Mouse (Mus musculus): ENCODE results near the gene Emg1. TPM values are rescaled to one million over a fixed set of nuclear protein-coding genes. Genes with fewer than 3 reads are reported as not detected.
A peak's percentile ranks its signal among the peaks of the same experiment; 100 is the strongest.

The Emg1 gene
- 100 to 1,000 TPM in 1 of 2 experiments, 10 to 100 TPM in 1; 99.3 to 101 TPM for total RNA-seq (2021)
- long read RNA-seq, experiment 1, full-length matches to known transcripts = 62 of 75 reads
- long read RNA-seq, experiment 1, partial matches to known transcripts = 5 of 75 reads
- long read RNA-seq, experiment 1, other reads (novel, unspliced or antisense) = 8 of 75 reads
- long read RNA-seq, experiment 2, full-length matches to known transcripts = 70 of 86 reads
- long read RNA-seq, experiment 2, partial matches to known transcripts = 5 of 86 reads
- long read RNA-seq, experiment 2, other reads (novel, unspliced or antisense) = 11 of 86 reads

GRCm38 (mm10) chr6:124711824-124712782 lies at the start of gene Emg1, which contains the start of gene Phb2:
Gene Emg1 (minus strand): TSS chr6:124712178.
Gene Phb2 (plus strand): TSS chr6:124712336.
- peak; percentile 94 to 97 for DNase-seq (ENCODE audit: low spot score in 2 of 2)

DNA sequence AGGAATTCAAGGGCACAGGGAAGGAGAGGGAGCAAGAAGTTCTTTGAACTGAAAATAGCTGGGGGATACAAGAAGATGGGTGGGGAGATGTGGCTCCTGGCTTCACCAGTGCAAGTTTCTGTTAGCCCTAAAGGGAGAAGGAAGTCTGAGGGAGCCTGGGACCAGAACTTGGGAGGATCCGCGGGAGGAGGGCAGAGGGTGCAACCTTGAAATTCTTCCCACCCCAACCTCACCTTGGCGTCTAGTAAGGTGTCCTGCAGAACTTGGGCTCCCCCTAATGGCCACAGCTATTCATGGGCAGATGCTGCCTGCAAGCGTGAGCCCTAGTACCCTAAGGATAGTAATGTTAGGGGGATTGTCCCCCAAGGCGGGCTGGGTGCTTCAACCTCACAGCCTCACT lies 47.3 kb upstream of the Emg1 start:
- DNase-seq (ENCODE audit: low spot score in 2 of 2) = peak in 1 of 2 experiments; percentile 73

DNA sequence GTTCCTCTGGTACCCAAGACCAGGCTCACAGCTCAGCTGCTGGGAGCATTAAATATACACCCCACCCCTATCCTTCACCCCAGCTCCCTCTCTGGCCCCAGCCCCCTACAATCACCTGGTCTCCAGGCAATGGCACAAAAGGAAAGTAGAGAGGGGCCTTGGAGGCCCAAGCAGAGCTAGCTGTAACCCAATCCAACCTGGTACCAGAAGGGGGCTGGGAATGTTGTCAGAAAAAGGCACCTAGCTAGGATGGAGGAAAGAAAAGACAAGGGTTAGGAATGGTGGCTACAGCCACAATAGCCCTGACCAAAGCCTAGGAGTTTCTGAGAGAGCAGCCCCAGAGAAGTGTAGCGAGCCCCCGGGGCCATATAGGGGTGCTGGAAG lies 46.9 kb upstream of the Emg1 start:
- DNase-seq (ENCODE audit: low spot score in 2 of 2) = no peak

DNA sequence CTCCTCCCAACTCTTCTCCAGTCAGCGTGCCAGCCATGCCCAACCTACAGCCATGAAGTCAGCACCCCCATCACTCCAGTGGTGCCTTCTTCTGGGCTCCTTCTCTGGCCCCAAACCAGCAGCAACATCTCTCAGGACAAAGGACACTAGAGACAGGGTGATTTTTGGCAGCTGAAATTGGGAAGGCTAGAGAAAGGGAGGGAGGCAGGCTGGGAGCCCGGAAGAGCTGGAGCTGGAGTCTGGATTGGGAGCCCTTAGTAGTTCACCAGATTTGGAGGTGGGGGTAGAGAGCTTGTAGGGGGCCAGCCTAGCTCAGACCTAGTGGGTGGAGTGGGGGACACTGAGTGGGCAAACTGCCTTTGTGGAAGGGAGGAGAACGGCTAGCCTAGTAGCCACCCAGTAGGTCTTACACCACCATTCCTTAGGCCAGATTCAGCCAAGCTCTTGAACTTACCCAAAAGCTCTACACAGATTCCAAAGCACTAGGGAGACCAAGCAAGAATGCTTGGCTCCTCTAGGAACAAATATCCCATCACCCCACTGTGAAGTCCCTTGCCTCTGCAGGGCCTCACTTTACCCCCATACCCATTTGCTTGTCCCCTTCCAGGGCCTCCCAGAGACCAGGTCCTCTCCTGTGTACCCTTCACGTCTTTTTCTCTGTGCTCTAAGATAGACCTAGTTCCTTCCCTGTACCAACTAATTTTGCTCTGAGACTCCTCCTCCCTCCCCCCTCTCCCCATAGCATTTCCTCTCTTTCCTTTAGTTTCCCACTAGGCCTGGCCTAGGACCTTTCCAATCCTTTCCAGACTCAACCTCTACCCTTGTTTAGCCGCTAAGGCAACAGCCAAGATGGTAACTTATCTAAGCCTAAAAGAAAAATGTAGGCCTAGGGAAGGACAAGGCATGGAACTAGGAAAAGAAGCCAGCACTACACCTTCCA lies 46.2 kb upstream of the Emg1 start:
- DNase-seq (ENCODE audit: low spot score in 2 of 2) = no peak

GRCm38 (mm10) chr6:124757351-124757880 lies 45.4 kb upstream of the Emg1 start:
- no peak for DNase-seq (ENCODE audit: low spot score in 2 of 2)

DNA sequence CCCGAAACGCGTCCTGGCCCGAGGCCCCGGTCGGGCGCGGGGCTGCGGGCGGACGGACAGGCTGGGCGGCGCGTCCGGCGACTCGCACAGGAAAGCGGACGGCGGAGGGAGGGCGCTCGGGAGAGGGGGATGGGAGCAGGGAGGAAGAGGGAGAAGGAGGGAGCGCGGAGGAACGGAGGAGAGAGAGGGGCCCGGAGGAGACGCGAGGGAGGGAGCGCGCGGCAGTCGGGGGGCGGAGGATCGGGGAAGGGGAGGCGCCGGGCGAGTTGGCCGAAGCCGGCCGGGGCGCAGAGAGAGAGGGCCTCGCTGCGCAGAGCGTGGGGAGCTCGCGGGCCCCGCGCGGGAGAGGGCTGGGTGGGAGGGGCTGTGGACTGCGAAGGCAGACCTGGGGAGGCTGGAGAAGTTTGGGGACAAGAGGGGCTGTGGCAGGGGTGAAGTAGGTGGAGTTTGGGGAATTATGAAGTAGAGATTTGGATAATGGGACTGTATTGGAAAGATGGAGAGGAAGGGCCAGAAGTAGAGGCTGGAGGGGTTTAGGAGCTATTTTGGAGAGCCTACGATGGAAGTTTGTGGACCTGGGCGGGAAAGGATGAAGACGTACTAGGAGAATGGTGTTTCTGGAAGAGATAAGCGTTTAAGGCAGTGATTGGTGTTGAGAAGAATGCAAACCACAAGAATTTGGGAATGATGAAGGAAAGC lies 44.8 kb upstream of the Emg1 start:
- DNase-seq (ENCODE audit: low spot score in 2 of 2) = peak; percentile 69 to 70

DNA sequence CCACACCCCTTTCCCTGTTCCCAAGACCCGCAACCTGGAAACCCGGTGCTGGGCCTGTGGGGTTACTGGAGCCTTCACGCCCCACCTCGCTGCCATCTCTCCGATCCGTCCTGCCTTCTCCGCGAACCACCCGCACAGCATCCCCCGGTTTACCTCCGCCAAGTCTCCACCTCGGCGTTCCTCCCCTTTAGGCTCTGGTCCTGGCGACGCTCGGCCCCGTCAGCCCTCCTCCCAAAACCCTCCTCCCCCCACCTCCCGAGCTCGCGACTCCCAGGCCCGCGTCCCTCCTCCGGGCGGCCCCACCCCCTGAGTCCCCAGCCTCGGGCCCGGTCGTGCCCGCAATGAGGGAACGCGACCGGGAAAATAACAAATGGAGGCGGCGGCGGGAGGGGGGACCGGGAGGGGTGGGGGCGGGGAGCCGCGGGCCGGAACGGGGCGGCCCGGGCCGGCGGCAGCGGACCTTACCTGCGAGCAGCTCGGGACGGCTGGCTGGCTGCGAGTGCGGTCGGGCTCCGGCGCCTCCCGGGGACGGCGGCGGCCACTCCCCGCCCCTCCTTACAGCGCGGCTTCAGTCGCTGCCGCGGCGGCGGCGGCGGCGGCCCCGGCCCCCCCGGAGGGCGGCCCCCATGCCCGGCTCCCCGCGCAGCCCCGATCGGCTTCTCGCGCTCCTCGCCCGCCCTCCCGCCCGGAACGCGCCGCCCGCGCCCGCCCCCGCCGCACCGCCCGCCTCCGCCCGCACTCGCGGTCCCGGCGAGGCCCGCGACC lies 44.0 kb upstream of the Emg1 start, which contains the start of the genes Gm45234 and Atn1:
Gene Gm45234 (minus strand): TSS at position 191 of the 765 bp plus-strand sequence.
Gene Atn1 (minus strand): TSS at position 694 of the 765 bp plus-strand sequence.
- DNase-seq (ENCODE audit: low spot score in 2 of 2) = peak in 1 of 2 experiments; percentile 63

DNA sequence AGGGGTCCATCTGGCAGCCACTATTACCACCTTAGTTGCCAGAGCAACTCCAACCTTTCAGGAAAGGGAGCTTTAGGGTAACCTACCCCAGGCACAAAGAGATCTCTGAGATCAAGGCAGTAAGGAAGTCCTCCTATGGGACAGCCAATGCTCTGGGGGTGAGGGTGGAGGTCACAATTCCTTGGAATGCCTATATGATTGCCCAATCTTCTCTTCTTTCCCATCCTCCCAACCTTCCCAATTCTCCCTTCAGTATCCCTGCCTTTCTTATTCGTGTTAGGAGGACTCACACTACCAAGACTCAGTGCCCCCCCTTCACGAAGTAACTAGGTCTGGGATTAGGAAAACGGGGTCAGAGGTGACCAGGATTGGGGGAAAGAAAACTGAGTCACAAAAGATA lies 43.3 kb upstream of the Emg1 start:
- DNase-seq (ENCODE audit: low spot score in 2 of 2) = no peak

- no peak for DNase-seq (ENCODE audit: low spot score in 2 of 2)
Measured at GRCm38 (mm10) chr6:124753861-124754260, 41.9 kb upstream of the Emg1 start.

DNA sequence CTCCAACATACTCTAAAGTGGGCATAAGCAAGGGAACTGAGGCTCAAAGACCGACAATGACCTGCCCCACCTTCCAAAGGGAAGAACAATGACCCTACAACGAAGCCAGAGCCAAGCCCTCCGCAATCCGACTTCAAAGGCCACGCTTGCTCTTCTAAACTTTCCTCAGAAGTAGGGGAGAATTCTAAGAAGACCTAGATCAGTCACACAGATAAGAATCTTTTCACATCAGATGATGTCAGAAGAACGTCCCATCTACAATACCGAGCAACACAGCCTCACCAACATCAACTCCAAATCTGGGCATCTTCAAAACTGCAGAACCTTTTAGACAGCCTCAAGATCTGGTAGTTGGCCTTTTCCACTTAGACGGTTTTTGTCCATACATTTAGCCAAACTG lies 38.4 kb upstream of the Emg1 start:
- no peak for DNase-seq (ENCODE audit: low spot score in 2 of 2)

DNA sequence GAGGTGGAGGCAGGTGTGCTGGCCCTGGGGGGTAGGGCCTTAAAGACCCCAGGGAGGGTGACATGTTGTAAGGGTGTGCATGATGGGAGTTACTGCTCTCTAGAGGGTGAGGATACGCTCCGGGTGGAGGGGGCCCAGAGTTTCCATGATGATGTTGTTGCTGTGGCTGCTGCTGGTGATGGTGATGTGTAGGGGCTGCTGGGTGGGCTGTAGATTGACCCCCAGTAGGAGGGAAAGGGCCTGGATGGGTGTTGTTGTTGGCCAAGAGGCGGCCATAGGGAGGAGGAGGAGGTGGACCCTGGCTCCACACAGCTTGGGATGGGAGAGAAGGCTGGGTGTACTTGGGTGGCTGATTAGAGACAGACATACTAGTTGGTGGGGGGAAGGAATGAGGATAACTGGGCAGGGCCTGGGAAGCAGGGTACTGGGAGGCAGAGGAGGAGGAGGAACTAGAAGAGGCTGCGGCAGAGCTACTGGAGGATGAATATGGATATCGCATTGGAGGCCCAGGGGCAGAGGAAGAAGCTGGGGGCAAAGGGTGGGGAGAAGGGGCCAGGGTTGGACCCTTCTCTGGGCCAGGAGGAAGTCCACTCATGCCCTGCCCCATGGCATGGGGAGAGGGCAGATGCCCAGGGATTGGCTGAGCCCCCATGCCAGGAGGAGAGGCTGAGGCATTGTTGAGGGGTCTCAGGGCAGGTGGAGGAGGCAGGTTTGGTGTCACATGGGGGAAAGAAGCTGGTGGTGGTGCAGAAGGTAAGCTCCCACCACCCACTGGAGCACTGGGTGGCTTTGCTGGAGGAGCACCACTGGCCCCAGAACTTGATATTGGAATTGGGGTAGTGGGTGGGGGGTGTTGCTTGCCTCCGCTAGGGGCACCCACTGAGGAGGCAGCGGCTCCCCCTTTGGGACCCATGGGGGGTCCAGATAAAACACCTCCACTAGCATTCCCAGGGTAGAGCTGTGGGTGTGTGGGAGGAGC lies 35.0 kb upstream of the Emg1 start:
- DNase-seq (ENCODE audit: low spot score in 2 of 2) = no peak

- DNase-seq (ENCODE audit: low spot score in 2 of 2) = no peak
Measured at GRCm38 (mm10) chr6:124746296-124746605, 34.3 kb upstream of the Emg1 start.

DNA sequence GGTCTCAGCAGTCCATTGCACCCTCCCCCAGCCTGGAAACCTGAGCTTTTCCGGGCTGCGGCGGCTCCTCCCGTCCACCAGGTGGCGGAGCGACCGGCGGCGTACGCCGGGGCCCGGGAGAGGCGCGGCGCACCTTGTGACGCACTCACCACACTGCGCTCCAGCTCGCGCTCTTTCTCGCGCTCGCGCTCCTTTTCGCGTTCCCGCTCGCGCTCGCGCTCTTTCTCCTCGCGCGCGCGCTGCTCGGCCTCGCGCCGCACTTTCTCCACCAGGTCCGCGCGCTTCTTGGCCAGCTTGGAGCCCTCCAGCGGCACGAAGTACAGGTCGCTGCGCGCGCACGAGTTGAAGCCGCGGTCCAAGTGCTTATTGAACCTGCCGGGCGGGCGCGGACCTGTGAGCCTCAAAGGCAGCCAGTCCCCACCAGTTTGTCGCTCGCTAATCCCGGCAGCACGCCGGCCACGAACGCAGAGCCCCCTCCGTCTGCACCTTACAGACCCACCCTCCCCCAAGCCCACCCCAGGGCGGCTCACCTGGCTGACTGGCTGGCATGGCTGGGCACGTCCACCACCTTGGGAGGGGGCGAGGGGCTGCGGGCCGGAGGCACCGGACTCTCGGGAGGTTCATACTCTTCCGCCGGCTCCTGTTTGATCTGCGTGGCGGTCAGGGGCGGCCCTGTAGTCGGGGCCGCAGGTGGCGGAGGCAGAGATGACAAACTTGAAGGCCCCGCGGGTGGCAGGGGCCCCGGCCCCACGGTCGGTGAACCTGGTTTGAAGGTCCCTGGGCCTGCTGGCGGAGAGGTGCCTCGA lies 33.7 kb upstream of the Emg1 start:
- peak; percentile 91 for DNase-seq (ENCODE audit: low spot score in 2 of 2)

- DNase-seq (ENCODE audit: low spot score in 2 of 2) = no peak
Measured at GRCm38 (mm10) chr6:124744755-124745321, 32.9 kb upstream of the Emg1 start.

DNA sequence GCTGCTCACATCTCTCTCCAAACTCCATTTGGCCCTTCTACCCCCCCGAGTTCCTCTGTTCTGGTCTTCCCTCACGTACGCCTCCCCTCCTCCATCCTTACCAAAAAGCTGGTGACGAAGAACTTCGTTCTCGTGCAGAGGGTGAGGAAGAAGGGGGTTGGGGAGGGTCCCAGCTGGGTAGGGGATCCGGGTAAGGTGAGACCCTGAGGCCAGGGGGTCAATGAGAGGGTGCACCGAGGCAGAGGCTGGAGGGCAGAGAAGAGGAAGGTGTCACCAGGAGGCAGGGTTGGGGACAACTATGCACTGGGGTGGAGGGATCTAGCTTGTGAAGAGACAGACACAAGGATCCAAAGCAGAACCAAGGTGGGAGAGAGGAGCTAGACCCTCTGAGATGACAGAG lies 31.7 kb upstream of the Emg1 start:
- DNase-seq (ENCODE audit: low spot score in 2 of 2) = no peak

DNA sequence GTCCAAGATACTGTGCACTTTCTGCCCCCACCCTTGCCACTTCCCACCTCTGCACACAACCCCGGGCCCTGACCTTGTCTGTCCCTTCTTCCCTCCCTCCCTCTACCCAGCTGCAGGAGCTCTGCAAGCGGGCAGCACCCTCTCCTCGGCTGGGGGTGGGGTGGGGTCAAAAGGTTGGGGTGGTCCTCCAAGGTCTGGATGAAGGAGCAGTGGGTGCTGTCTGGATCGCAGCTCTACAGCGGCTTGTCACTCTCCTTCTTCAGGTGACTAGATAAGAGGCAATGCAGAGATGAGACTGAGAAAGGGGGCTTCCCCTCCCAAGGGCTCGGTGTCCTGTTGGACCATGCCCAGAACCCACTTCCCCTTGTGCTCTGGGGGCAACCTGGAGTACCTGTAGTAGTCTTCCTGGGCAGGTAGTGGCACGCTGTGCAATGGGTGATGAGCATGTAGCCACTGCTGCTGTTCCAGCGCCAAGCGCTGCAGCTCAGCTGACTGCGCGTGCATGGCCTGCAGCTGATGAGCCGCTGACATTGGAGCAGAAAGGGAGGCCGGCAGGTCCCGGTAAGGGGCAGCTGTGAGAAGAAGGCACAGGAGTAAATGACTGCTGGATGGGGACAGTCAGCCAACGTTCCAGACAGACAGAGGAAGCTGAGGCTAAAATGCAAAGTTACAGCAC lies 31.0 kb upstream of the Emg1 start:
- DNase-seq (ENCODE audit: low spot score in 2 of 2) = no peak

All from adrenal gland, postnatal 4 days (tissue).